Mouse (Mus musculus) heart, adult 8-10 months (tissue): ENCODE results near the gene Tcf19. TPM values are rescaled to one million over a fixed set of nuclear protein-coding genes. Genes with fewer than 3 reads are reported as not detected.
"Not testable (repeated sequence)": the region's sequence is repeated elsewhere in the genome, so short reads cannot be mapped to it uniquely, and the experiment has no call there.

ENCODE experiments used
- DNase-seq: peaks from one replicate; pipeline ENCODE4 v3.0.0; 2022; ENCODE audit warnings: low spot score
- total RNA-seq, 4 experiments: library from RNA; stranded (reverse); gene quantifications; 2 replicates each; pipeline ENCODE4 v1.2.4; 2022

Tcf19 gene
- total RNA-seq, 4 experiments from 2014 or later = 2.1 to 3.3 (median 2.4) TPM

DNA sequence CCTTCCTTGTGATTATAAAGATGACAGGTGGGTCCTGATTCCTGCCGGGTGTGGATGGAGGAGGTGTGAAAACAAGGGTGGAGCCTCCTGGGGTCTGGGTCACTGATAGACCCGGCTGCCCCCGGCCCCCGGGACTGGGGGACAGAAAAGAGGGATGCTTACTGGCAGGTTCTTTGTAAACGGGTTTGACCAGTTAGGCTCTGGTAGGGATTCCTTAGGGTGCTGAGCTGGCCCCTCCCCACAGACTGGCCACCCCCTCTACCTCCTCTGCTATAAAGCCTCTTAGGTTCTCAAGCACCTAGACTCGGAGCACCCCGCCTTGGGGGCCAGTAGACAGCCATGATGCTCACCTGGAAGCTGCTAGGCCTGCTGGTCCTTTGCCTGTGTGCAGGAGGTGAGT is 16.3 kb upstream of the Tcf19 start, which contains the start of gene Psors1c2:
TSS of gene Psors1c2 (plus strand) at position 301 of the 400 bp plus-strand sequence.
- no peak for DNase-seq

DNA sequence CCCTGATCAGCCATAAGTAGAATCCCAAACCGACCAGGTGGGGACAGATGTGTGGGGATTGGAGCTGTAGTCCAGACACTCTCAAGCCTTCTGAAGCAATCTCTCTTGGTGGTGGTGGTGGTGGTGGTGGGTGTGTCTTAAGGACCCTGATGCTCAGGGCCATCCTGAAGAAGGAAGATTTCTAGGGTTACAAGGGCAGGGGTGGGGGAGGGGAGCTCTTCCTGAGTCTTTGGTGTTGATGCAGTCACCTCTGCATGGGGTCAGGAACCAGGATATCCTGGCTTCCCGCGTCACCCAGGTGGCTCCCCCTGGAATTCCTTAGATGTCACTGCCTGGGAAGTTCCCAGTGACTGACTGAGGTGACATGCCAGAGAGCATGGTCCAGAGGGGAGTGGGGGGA is 15.7 kb upstream of the Tcf19 start:
- no peak for DNase-seq

DNA sequence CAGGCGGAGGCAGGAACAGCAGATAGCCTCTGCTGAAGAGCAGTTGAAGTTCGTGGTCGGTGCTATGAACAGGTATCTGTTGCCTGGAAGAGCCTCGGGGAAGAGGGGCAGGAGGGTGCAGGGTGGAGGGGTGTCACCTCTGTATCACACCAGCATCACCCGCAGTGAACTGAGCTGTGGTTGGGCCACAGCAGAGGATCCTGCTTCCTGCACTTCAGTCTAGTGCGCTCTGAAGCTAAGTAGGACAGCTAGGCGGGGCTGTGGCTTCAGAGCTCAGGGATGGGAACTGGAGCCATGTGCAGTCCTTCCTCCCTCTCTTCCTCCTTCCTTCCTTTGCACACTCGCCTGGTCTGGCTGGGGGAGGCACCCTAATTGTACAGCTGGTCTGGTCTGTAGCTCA is 10.0 kb upstream of the Tcf19 start:
- DNase-seq = no peak

DNA sequence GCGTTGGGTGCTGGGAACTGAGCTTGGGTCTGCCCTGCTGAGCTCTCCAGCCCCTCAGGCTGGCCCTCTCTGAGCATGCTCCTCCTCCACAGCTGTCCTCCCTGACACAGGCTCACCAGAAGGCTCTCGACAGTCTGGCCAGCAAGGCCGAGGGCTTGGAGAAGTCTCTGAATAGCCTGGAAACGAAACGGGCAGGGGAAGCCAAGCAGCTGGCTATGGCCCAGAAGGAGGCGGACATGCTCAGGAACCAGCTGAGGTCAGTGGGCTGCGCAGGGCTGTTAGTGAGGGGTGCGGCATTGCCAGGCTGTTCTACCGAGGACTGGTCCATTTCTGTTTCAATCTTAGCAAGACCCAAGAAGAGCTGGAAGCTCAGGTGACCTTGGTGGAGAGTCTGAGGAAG is 7.7 kb upstream of the Tcf19 start:
- no peak for DNase-seq

DNA sequence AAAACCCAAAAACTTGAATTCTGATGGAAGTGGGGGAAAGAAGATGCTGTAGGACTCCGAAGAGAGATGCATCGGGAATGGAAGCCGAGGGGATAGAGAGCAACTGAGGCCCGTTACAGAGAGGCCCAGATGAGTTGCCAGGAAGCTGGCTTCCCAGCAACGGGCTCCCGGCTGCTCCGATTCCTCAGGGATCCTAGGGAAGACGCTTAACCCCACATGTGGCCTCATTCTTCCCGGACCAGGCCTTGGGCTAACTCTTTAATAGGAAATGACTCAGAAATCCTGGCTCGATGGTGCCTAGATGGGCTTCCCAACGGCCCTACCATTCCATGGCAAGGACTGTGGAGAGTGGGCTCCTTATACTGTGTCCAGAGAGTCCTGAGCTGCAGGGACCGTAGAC is 902 bp upstream of the Tcf19 start:
- DNase-seq = no peak

DNA sequence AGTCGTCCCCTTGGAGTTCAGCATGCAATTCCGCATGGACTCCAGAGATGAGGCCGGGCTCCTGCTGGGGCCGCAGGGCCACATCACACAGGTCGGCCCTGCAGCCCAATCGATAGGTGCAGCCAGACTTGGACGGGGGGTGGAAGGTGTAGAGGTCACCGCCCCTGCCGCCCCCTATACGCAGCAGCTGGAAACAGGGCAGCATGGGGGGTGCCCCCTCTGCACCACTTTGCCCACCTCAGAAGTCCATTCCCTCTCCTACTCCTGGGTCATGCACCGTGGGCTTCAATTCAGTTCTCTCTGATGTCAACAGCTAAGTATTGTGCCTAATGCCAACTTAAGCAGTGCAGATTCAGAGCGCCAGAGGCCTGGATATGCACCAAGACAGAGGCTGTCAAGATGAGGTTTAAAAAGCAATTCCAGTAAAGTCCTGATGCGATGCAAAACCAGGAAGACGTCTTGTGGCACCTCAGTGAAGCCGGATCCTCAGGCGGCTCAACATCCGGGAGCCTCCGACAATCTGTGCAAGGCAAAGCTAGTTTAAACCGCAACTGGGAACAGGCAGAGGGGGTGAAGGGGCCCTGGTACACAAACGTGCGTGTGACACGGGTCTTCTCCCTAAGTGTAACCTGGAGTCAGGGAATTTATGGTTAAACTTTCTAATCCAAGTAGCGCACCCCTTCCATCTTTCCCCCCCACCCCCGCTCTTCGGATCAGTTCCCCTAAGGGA is 548 bp downstream of the Tcf19 start:
- DNase-seq = peak; percentile 24

DNA sequence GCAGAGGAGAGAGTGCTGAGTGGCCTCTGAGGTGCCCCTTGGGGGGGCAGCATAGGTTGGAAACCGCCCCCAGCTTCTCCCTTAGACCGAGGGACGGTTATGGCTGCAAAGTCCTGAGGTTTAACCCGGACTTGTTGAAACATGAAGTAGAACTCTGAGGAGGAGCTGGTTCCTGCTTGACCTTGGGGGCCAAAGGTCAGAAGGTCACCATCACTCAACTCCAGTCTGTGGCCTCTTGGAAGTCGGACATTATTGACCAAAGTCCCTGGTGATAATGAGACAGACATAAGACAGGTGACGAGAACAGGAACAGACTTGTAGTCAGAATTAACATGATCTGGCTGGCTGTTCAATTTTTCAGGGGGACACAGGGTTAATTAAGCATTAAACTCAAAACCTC is 1.9 kb downstream of the Tcf19 start:
- no peak for DNase-seq

DNA sequence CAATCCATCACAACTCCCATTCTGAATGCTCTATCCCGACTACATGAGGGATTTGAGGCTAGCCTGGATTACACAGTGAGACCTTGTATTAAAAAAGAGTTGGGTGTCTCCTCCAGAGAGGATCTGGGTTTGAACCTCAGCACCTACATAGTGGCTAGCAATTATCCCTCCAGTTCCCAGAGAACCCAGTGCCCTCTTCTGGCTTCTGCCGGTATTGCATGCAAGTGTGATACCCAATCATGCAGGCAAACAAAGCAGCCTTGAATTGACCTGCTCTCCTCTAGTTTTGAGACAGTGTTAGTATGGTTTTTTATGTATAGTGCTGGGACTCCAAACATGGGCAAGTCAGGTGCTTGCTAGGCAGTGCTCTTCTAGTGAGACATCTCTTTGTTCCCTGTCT is 2.7 kb downstream of the Tcf19 start:
- DNase-seq = peak; percentile 55

DNA sequence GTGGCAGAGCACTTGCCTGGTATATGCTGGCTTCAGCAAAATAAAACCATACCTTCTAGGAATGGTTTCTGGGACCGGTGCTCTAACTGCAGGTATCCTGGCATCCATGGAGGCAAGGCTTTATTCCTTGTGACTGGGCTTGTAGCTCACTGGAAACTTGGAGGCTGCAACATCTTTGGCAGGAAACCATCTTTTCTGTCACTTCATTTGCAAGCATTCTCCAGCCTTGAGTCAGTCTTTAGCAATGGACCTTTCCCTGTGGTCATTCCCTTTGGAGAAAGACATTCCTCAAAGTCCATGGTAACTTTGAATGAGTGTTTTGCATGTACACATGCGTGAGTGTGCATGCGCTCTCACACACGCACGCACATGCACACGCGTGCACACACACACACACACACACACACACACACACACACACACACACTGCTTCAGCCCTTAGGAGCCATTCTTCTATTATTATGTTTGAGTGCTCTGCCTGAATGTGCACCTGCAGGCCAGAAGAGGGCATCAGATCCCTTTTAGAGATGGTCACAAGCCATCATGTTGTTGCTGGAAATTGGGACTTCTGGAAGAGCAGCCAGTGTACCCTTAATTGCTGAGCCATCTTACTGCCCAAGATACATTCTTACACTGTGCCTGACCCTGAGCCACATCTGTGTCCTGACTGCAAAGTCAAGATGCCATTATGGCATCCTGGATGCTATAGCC is 3.6 kb downstream of the Tcf19 start:
- DNase-seq = no peak

DNA sequence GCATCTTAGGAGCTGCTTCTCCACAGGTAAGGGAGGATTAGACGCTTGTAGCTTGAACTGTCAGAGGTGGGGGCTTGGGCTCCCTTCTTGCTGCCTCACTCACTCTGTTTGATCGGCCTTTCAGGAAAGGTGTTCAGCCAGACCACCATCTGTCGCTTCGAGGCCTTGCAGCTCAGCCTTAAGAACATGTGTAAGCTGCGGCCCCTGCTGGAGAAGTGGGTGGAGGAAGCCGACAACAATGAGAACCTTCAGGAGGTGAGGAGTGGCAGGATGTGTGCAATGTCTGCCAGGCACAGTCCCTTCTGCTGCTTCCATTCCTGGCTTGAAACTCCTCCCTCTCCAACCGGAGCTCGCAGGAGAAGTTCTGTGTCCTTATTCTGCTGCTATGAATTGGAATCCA is 7.3 kb downstream of the Tcf19 start:
- DNase-seq = no peak

DNA sequence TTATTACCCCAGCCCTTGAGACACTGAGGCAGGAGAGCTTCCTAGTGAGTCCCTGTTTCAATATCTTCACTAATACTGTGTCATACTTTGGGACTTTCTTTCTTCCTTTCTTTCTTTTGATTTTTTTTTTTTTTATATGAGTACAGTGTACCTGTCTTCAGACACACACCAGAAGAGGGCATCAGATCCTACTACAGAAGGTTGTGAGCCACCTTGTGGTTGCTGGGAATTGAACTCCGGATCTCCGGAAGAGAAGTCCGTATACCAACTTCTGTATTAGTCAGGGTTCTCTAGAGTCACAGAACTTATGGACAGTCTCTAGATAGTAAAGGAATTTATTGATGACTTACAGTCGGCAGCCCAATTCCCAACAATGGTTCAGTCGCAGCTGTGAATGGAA is 8.3 kb downstream of the Tcf19 start:
- DNase-seq = not testable (repeated sequence)

DNA sequence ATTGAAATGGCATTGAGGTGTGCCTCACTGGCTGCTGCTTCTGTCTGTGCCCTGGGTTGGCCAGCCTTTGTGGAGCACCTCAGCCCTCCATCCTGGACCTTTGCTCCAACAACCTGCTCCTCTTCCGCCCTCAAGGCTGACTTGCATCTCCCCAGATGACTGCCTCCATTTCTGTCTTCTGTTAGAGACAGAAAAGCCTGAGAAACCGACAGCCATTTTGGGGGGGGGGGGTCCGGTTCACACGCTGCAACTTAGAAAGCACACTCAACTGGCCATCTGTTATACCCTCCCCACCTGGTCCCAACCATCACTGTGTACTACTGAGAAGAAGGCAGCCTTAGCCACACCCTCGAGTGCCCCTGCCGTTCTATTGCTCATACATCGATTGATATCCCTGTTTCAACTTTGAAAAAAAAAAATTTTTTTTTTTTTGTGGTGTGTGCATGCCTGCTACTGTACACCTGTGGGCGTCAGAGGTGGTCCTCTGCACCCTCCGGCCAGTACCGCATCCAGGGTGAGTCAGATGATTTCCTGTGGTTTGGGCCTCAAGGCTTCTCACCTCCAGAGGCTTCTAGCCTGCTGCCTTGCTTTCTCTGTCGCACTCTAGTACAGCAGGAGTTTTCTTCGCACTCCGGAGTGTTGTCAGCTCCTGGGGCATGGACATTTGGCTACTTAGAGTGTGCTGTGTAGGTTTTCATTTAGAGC is 8.9 kb downstream of the Tcf19 start:
- no peak for DNase-seq

DNA sequence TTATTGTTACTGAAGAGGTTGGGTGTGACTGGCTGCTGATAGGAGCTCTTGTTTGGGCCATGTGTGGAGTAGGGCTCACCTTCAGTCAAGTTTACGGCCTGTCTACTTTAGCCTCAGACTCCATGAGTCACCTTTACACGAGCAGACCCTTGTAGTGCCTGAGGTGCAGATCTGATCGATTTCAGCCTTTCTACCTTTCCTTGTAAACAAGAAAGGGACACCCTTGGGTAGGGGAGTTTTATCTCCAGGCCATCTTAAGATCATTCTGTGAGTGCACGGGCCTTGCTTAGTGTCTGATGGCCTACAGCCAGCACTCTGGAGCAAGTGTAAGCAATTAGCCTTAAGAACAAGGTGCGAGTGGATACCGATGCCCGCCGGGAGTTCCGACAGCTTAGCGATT is 9.7 kb downstream of the Tcf19 start:
- DNase-seq = no peak

DNA sequence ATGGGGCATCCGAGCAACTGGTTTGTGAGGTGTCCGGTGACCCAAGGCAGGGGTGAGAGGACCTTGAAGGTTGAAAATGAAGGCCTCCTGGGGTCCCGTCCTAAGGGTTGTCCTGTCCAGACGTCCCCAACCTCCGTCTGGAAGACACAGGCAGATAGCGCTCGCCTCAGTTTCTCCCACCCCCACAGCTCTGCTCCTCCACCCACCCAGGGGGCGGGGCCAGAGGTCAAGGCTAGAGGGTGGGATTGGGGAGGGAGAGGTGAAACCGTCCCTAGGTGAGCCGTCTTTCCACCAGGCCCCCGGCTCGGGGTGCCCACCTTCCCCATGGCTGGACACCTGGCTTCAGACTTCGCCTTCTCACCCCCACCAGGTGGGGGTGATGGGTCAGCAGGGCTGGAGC is 10.8 kb downstream of the Tcf19 start, which contains the start of gene Pou5f1:
TSS of gene Pou5f1 (plus strand) at position 243 of the 400 bp plus-strand sequence.
- no peak for DNase-seq

DNA sequence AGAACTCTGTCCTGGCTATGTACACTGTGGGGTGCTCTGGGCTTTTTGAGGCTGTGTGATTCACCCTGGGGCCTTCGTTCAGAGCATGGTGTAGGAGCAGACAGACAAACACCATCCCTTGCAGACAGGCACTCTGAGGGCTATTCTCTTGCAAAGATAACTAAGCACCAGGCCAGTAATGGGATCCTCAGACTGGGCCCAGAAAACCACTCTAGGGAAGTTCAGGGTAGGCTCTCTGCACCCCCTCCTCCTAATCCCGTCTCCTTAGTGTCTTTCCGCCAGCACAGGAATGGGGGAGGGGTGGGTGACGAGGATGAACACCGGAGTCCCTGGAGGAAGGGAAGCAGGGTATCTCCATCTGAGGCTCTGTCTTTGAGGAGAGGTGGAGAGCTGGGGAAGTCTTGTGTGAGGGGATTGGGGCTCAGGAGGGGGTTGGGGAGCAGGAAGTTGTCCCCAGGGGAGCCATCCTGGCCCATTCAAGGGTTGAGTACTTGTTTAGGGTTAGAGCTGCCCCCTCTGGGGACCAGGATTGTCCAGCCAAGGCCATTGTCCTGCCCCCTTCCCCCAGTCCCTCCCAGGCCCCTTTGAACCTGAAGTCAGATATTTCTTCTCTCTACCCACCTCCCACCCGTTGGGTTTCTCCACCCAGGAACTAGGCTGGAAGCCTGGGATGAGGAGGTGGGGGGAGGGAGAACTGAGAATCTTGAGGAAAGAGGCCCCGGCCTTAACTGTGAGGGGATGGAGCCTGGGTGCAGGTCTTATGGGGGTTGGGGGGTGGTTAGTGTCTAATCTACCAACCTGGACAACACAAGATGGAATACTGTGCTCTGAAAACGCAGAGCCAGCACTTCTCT is 11.8 kb downstream of the Tcf19 start:
- no peak for DNase-seq

DNA sequence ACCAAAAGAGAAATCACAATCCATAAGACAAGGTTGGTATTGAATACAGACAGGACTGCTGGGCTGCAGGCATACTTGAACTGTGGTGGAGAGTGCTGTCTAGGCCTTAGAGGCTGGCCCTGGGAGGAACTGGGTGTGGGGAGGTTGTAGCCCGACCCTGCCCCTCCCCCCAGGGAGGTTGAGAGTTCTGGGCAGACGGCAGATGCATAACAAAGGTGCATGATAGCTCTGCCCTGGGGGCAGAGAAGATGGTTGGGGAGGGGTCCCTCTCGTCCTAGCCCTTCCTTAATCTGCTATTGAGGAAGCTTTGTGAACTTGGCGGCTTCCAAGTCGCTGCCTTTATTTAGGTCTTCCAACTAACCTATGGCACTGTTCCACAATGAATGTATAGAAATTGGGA is 12.8 kb downstream of the Tcf19 start:
- no peak for DNase-seq

DNA sequence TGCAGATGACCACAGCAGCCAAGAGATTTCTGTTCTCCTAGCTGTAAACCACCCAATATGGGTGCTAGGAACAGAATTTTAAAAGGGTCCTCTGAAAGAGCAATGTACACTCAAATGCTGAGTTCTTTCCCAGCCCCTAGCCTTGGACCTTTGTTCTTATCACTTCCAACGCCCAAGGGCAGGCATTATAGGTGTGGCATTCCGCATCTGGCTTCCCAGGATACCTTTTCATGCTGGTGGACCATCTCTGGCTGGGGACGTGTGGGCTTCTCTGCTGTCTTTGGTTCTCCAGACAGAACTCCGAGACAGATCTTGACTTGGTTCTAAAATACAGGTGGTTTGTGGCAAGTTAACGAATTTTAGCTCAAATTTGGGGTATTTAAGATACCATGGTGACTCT is 13.9 kb downstream of the Tcf19 start:
- no peak for DNase-seq

DNA sequence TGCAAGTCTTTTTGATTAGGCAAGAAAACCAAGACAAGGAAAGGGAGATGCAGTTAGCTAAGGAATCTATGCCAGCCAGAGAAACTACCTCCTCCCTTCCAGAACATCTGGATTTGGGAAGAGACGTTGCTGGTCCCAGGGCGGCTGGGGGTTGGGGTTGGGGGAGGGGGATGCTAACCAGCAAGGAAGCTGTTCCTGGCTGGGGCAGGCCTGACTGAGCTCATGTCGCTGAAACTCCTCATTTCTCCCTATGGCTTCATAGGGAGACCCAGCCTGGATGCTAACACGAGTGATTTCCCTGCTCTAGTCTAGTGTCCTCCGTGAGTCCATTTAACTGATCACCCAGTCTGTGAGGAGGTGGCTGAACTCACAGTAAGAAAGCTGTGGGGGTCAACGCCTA is 14.4 kb downstream of the Tcf19 start:
- no peak for DNase-seq

DNA sequence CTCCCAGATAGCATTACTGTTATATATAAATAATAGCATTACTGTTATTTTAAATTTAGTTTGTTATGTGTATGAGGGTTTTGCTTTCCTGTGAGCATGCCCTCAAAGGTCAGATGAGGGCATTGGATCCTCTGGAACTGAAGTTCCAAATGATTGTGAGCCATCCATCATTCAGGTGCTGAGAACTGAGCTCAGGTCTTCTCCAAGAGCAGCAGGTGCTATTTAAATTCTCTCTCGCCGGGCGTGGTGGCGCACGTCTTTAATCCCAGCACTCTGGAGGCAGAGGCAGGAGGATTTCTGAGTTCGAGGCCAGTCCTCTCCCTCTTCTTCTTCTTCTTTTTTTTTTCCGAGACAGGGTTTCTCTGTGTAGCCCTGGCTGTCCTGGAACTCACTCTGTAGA is 19.5 kb downstream of the Tcf19 start:
- no peak for DNase-seq

DNA sequence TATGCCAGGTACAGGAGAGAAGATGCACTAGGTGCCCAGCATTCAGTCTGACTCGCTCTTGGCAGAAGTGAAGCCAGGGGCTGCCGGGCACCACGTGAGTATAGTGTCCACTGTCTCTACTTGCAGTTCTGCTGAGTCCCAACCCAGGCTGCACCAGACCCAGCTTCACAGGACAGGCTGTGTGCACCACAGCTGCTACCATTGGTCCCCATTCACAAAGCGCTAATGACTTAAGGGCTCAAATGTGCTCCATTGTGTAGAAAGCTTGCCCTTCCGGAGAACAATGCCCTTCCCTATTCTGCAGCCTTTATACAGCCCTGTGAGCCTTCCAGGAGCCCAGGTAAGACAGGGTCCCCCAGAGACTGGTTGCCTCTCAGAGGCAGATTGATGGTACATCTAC is 26.3 kb downstream of the Tcf19 start:
- no peak for DNase-seq

DNA sequence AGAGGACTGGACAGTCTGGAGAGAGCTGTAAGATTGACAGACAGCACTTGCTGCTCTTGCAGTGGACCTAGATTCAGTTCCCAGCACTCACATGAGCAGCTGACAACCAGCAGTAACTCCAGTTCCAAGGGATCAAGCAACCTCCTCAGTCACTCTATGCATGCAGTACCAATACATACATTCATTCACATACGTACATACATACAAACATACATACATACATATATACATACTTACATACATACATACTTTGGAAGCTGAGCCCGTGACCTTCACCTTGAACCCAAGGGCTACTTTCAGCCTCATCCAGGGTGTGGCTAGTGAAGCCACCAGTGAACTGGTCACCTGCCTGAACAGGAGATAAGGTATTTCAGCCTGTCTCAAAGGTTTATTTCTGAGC is 28.6 kb downstream of the Tcf19 start:
- DNase-seq = no peak

DNA sequence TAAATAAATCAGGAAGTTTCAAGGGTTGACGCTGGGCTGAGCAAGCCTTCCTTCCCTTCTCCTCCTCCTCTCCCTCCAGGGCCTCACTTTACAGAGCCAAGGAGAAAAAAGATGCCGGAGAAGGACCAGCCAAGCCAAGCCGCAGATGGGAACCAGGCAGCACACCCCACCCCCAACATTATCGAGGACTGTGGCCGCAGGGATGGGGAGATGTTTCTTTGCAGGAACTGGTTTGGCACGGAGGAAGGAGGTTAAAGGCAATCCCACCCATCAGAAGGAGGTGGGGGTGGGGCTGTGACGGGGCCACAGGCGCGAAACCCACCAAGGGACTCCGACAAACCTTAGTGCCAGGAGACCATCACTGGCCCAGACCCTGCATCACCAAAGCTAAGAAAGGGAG is 29.9 kb downstream of the Tcf19 start:
- DNase-seq = no peak
